In the genomic region with DNA sequence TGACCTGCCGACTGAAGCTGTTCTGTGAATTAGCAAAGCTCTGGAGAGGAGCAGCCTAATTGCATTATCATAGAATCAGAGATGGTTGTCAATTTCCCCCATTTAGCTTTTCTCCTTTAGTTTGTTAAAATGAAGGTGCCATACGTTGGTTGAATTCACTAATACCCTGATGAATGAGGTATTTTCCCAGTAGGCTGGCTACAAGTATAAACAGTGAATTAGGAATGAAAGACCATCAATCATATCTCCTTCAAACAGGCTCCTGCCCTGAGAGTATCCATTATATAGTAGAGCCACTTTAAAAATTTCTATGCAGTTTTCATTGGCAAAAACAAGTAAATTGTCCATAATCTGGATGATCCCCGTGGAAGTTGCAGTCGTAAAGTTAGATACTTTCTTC, we compare ENCODE assay signal across 28 mouse cellular contexts. TPM values are rescaled to one million over a fixed set of nuclear protein-coding genes. Genes with fewer than 3 reads are reported as not detected.
DNase-seq lines count a peak whose midpoint lies in the region; ATAC-seq and TF ChIP-seq lines count a peak whose summit lies in the region.
"Had no signal": no experiment of that assay in that cellular context is flagged by ENCODE, and none has a peak within 500 bp of the region (broad histone marks: within the 10 kb centered on the region; RNA-seq: fewer than 3 reads in every experiment).

No protein-coding gene starts in this region.

- 52% methylated on average over 4 of the region's 4 CpGs for WGBS in hindbrain, embryonic 11.5 days
- 43% methylated on average over 4 of the region's 4 CpGs for WGBS in hindbrain, embryonic 13.5 days
- 30% methylated on average over 4 of the region's 4 CpGs for WGBS in hindbrain, embryonic 16.5 days
- 54% methylated on average over 4 of the region's 4 CpGs for WGBS in hindbrain, postnatal 0 days
- WGBS in midbrain, embryonic 13.5 days, result 43% methylated on average over 4 of the region's 4 CpGs
- WGBS in midbrain, postnatal 0 days, result 32% methylated on average over 4 of the region's 4 CpGs

- no peaks in the 10 kb centered on the region for H3K4me1 ChIP-seq in hindbrain, embryonic 11.5 days (replicated peaks; ENCODE audit: control insufficient read depth, insufficient read depth, low read length)
- H3K4me1 ChIP-seq in hindbrain, embryonic 13.5 days (replicated peaks), result 0 out of 2 replicates have a peak, but pooled peaks cover 8% of the 10 kb centered on the region
- no peaks in the 10 kb centered on the region for H3K4me1 ChIP-seq in hindbrain, embryonic 16.5 days (ENCODE audit: control insufficient read depth, insufficient read depth, low read depth, low read length)
- H3K4me1 ChIP-seq in hindbrain, postnatal 0 days (ENCODE audit: insufficient read depth, low read length), result no peaks in the 10 kb centered on the region
- peaks cover 26% of the 10 kb centered on the region for H3K4me1 ChIP-seq in midbrain, embryonic 13.5 days (replicated peaks)
- no peaks in the 10 kb centered on the region for H3K4me1 ChIP-seq in midbrain, postnatal 0 days (ENCODE audit: insufficient read depth, low read length)
- no peaks in the 10 kb centered on the region; a peak in 1 of 4 replicates for H3K4me1 ChIP-seq in CH12.LX (ENCODE audit: control insufficient read depth in 1 of 2, insufficient read depth in 2 of 2)
- H3K4me1 ChIP-seq: embryonic facial prominence, embryonic 13.5 days; embryonic facial prominence, embryonic 15.5 days had no signal

- TF ChIP-seq CTCF in hindbrain, postnatal 0 days (IDR thresholded peaks at IDR 0.05; ENCODE audit: low read depth), result no peak
- no peak for TF ChIP-seq CTCF in midbrain, postnatal 0 days (IDR thresholded peaks at IDR 0.05)
- TF ChIP-seq CTCF in CH12.LX (conservative IDR thresholded peaks at IDR 0.05 in 1 of 2, IDR thresholded peaks at IDR 0.05 in 1 of 2; ENCODE audit: low read depth in 2 of 2, low read length in 2 of 2), result no peak

- H3K79me2 ChIP-seq in CH12.LX (replicated peaks; ENCODE audit: control insufficient read depth, extremely low read depth, insufficient read depth, poor library complexity, severe bottlenecking), result no peaks in the 10 kb centered on the region

- in situ Hi-C loops in CH12.LX (cut with MboI; ENCODE audit: low pct_ligation_motif_present, low pct_unique_long_range_greater_than_20kb, low sequenced_read_pairs), result no loop called here

- no peaks in the 10 kb centered on the region for H3K36me3 ChIP-seq in hindbrain, embryonic 11.5 days (ENCODE audit: control insufficient read depth, insufficient read depth, low read length)
- no peaks in the 10 kb centered on the region for H3K36me3 ChIP-seq in hindbrain, embryonic 13.5 days
- H3K36me3 ChIP-seq in hindbrain, embryonic 16.5 days (ENCODE audit: control insufficient read depth, insufficient read depth, low read length), result no peaks in the 10 kb centered on the region
- H3K36me3 ChIP-seq in hindbrain, postnatal 0 days (ENCODE audit: insufficient read depth, low read length), result no peaks in the 10 kb centered on the region
- H3K36me3 ChIP-seq in midbrain, embryonic 13.5 days, result no peaks in the 10 kb centered on the region
- H3K36me3 ChIP-seq in midbrain, postnatal 0 days (ENCODE audit: insufficient read depth, low read length), result no peaks in the 10 kb centered on the region
- no peaks in the 10 kb centered on the region for H3K36me3 ChIP-seq in CH12.LX (replicated peaks in 1 of 2; ENCODE audit: control insufficient read depth in 1 of 2, insufficient read depth in 1 of 2, low read length in 1 of 2)
- H3K36me3 ChIP-seq: embryonic facial prominence, embryonic 13.5 days; embryonic facial prominence, embryonic 15.5 days; forebrain, embryonic 10.5 days; forebrain, embryonic 12.5 days had no signal

- dilution Hi-C loops in CH12.LX (cut with MboI; ENCODE audit: extremely low pct_ligation_motif_present, extremely low pct_unique_long_range_greater_than_20kb, low sequenced_read_pairs), result no loop called here

- H3K9ac ChIP-seq in hindbrain, embryonic 11.5 days (ENCODE audit: low read depth, low read length), result no peak overlapping the region
- H3K9ac ChIP-seq in hindbrain, embryonic 13.5 days, result no peak overlapping the region
- H3K9ac ChIP-seq in hindbrain, embryonic 16.5 days (ENCODE audit: low read depth, low read length), result no peak overlapping the region
- H3K9ac ChIP-seq in hindbrain, postnatal 0 days (replicated peaks; ENCODE audit: low read length), result no peak overlapping the region
- no peak overlapping the region for H3K9ac ChIP-seq in midbrain, embryonic 13.5 days (replicated peaks)
- H3K9ac ChIP-seq in midbrain, postnatal 0 days (replicated peaks; ENCODE audit: low read length, poor library complexity, severe bottlenecking), result no peak overlapping the region
- H3K9ac ChIP-seq in CH12.LX (ENCODE audit: insufficient read depth, low read depth), result no peak overlapping the region
- H3K9ac ChIP-seq: embryonic facial prominence, embryonic 13.5 days; embryonic facial prominence, embryonic 15.5 days; forebrain, embryonic 12.5 days had no signal

- TF ChIP-seq EP300 in CH12.LX (IDR thresholded peaks at IDR 0.05; ENCODE audit: low read length), result no peak

- no peaks in the 10 kb centered on the region for H3K27me3 ChIP-seq in hindbrain, embryonic 11.5 days (ENCODE audit: control insufficient read depth, insufficient read depth, low read length)
- H3K27me3 ChIP-seq in hindbrain, embryonic 13.5 days, result no peaks in the 10 kb centered on the region
- H3K27me3 ChIP-seq in hindbrain, embryonic 16.5 days (replicated peaks; ENCODE audit: control insufficient read depth, insufficient read depth, low read length), result no peaks in the 10 kb centered on the region
- H3K27me3 ChIP-seq in hindbrain, postnatal 0 days (ENCODE audit: insufficient read depth, low read length), result no peaks in the 10 kb centered on the region
- H3K27me3 ChIP-seq in midbrain, embryonic 13.5 days, result no peaks in the 10 kb centered on the region
- H3K27me3 ChIP-seq in midbrain, postnatal 0 days (ENCODE audit: insufficient read depth, low read length), result no peaks in the 10 kb centered on the region
- H3K27me3 ChIP-seq in CH12.LX (replicated peaks), result no peaks in the 10 kb centered on the region
- H3K27me3 ChIP-seq: embryonic facial prominence, embryonic 13.5 days; embryonic facial prominence, embryonic 15.5 days had no signal

- DNase-seq in hindbrain, embryonic 11.5 days (ENCODE audit: low spot score), result no peak
- no peak for DNase-seq in hindbrain, postnatal 0 days (ENCODE audit: low spot score)
- DNase-seq in midbrain, postnatal 0 days (ENCODE audit: low spot score), result no peak
- DNase-seq in CH12.LX (ENCODE audit: extremely low read depth), result no peak
- DNase-seq in lung, postnatal 4 days, result no peak
- DNase-seq: adrenal gland, adult 2 months; adrenal gland, postnatal 10 days; adrenal gland, postnatal 25 days; B cell, adult 2 months; cerebellum, adult 11 months; cerebellum, adult 18-20 months; cerebellum, adult 8-10 months; cerebellum, adult 9-11 months; cerebellum, postnatal 36 days; embryo, embryonic 11 days had no signal

- no peak overlapping the region for H3K4me2 ChIP-seq in hindbrain, embryonic 11.5 days (replicated peaks; ENCODE audit: low read depth, low read length)
- H3K4me2 ChIP-seq in hindbrain, embryonic 13.5 days, result no peak overlapping the region
- H3K4me2 ChIP-seq in hindbrain, embryonic 16.5 days (ENCODE audit: low read length), result no peak overlapping the region
- H3K4me2 ChIP-seq in hindbrain, postnatal 0 days (ENCODE audit: low read depth, low read length), result no peak overlapping the region
- H3K4me2 ChIP-seq in midbrain, embryonic 13.5 days (replicated peaks), result no peak overlapping the region
- H3K4me2 ChIP-seq in midbrain, postnatal 0 days (ENCODE audit: low read depth, low read length, poor library complexity, severe bottlenecking), result no peak overlapping the region
- H3K4me2 ChIP-seq in CH12.LX (ENCODE audit: insufficient read depth, low read depth, poor library complexity, severe bottlenecking), result peak overlapping the region; percentile 29; the same call in 1 of the 2 replicates
- H3K4me2 ChIP-seq: embryonic facial prominence, embryonic 13.5 days; embryonic facial prominence, embryonic 15.5 days; forebrain, embryonic 12.5 days had no signal

- no peak overlapping the region for H3K4me3 ChIP-seq in hindbrain, embryonic 11.5 days (ENCODE audit: low read depth, low read length)
- H3K4me3 ChIP-seq in hindbrain, embryonic 13.5 days, result no peak overlapping the region
- no peak overlapping the region for H3K4me3 ChIP-seq in hindbrain, embryonic 16.5 days (ENCODE audit: low read length)
- H3K4me3 ChIP-seq in hindbrain, postnatal 0 days (ENCODE audit: low read length), result no peak overlapping the region
- H3K4me3 ChIP-seq in midbrain, embryonic 13.5 days (replicated peaks), result no peak overlapping the region
- H3K4me3 ChIP-seq in midbrain, postnatal 0 days (ENCODE audit: low read depth, low read length), result no peak overlapping the region
- H3K4me3 ChIP-seq in CH12.LX (replicated peaks in 1 of 3; ENCODE audit: low read depth in 2 of 3, low read length in 2 of 3, poor library complexity in 1 of 3), result no peak overlapping the region
- H3K4me3 ChIP-seq: embryonic facial prominence, embryonic 13.5 days; embryonic facial prominence, embryonic 15.5 days; erythroblast, embryonic 14.5 days; forebrain, embryonic 10.5 days; forebrain, embryonic 12.5 days had no signal

- ATAC-seq in hindbrain, embryonic 11.5 days (ENCODE audit: low FRiP score), result peak; percentile 59; the same call in 1 of the 2 replicates
- no peak for ATAC-seq in hindbrain, embryonic 13.5 days (ENCODE audit: low FRiP score)
- peak; percentile 45; the same call in 1 of the 2 replicates for ATAC-seq in hindbrain, embryonic 16.5 days
- ATAC-seq in hindbrain, postnatal 0 days, result no peak
- ATAC-seq in midbrain, embryonic 13.5 days, result no peak
- no peak for ATAC-seq in midbrain, postnatal 0 days (ENCODE audit: low FRiP score)
- ATAC-seq: CD4-positive, CD25-positive, alpha-beta regulatory T cell, adult 4 months; forebrain, embryonic 14.5 days; forebrain, embryonic 16.5 days had no signal

- no peak for TF ChIP-seq POLR2A in CH12.LX (IDR thresholded peaks at IDR 0.05; ENCODE audit: low read depth, low read length)

- H3K27ac ChIP-seq in hindbrain, embryonic 11.5 days (ENCODE audit: low read depth, low read length), result no peak overlapping the region
- no peak overlapping the region for H3K27ac ChIP-seq in hindbrain, embryonic 13.5 days
- H3K27ac ChIP-seq in hindbrain, embryonic 16.5 days (ENCODE audit: low read depth, low read length), result no peak overlapping the region
- no peak overlapping the region for H3K27ac ChIP-seq in hindbrain, postnatal 0 days
- H3K27ac ChIP-seq in midbrain, embryonic 13.5 days, result peak overlapping the region; percentile 44; the same call in 1 of the 2 replicates
- H3K27ac ChIP-seq in midbrain, postnatal 0 days (ENCODE audit: low read depth, low read length), result no peak overlapping the region
- no peak overlapping the region for H3K27ac ChIP-seq in CH12.LX (ENCODE audit: insufficient read depth, low read depth)
- H3K27ac ChIP-seq: embryonic facial prominence, embryonic 13.5 days; embryonic facial prominence, embryonic 15.5 days; forebrain, embryonic 10.5 days; forebrain, embryonic 12.5 days had no signal

- no peak for TF ChIP-seq RAD21 in CH12.LX (IDR thresholded peaks at IDR 0.05; ENCODE audit: low read depth, low read length)

- H3K9me3 ChIP-seq in hindbrain, embryonic 11.5 days (ENCODE audit: control insufficient read depth, low read length), result no peaks in the 10 kb centered on the region
- no peaks in the 10 kb centered on the region for H3K9me3 ChIP-seq in hindbrain, embryonic 13.5 days
- H3K9me3 ChIP-seq in hindbrain, embryonic 16.5 days (ENCODE audit: control insufficient read depth, low read length), result no peaks in the 10 kb centered on the region
- no peaks in the 10 kb centered on the region for H3K9me3 ChIP-seq in hindbrain, postnatal 0 days (ENCODE audit: low read length)
- no peaks in the 10 kb centered on the region for H3K9me3 ChIP-seq in midbrain, embryonic 13.5 days
- H3K9me3 ChIP-seq in midbrain, postnatal 0 days (ENCODE audit: low read length), result no peaks in the 10 kb centered on the region
- no peaks in the 10 kb centered on the region for H3K9me3 ChIP-seq in CH12.LX (replicated peaks; ENCODE audit: low read length)
- H3K9me3 ChIP-seq: embryonic facial prominence, embryonic 13.5 days; embryonic facial prominence, embryonic 15.5 days; forebrain, embryonic 10.5 days; forebrain, embryonic 12.5 days had no signal

RNA-seq across cellular contexts. Expression of a gene that starts 50.0 kb away (rescaled TPM):
- 48.8 and 53.1 TPM in 2 replicates for polyA plus RNA-seq in hindbrain, embryonic 11.5 days (2014; fragmentation: Nextera tagmentation; extraction: Ambion mirVana)
- polyA plus RNA-seq in hindbrain, embryonic 13.5 days (2015; fragmentation: Nextera tagmentation; extraction: Ambion mirVana), result 141 and 144 TPM in 2 replicates
- 77.9 and 101 TPM in 2 replicates for polyA plus RNA-seq in hindbrain, embryonic 16.5 days (2015; fragmentation: Nextera tagmentation; extraction: Ambion mirVana)
- 42.0 and 45.2 TPM in 2 replicates for total RNA-seq in hindbrain, postnatal 0 days (2014; rRNA removed)
- 47.4 and 55.9 TPM in 2 replicates for polyA plus RNA-seq in hindbrain, postnatal 0 days (2015; fragmentation: Nextera tagmentation; extraction: Ambion mirVana)
- 123 and 129 TPM in 2 replicates for polyA plus RNA-seq in midbrain, embryonic 13.5 days (2015; fragmentation: Nextera tagmentation; extraction: Ambion mirVana)
- total RNA-seq in midbrain, postnatal 0 days (2014; rRNA removed), result 103 and 128 TPM in 2 replicates
- 101 and 113 TPM in 2 replicates for polyA plus RNA-seq in midbrain, postnatal 0 days (2015; fragmentation: Nextera tagmentation; extraction: Ambion mirVana)
- 0.04 TPM in 2 replicates for total RNA-seq in CH12.LX (2012; rRNA removed)
- total RNA-seq in CH12.LX (2014; rRNA removed), result 0.05 TPM in 1 of 2 replicates, not detected in the other
- 0.07 and 0.11 TPM in 2 replicates for polyA plus RNA-seq in CH12.LX (2012; ENCODE audit: insufficient read length, low read depth)
- total RNA-seq: common myeloid progenitor, adult 5-6 weeks; MEL had no signal

Comparison
In these comparisons a context has a peak if more than half of its experiments do, and no peak if none do; other contexts are left out.
1. ATAC-seq: peak in hindbrain, embryonic 11.5 days (single experiment) and hindbrain, embryonic 16.5 days (single experiment); none in hindbrain, embryonic 13.5 days (single experiment), hindbrain, postnatal 0 days (single experiment), midbrain, embryonic 13.5 days (single experiment) and midbrain, postnatal 0 days (single experiment).
2. RNA of a gene that starts 50.0 kb away (polyA plus RNA-seq): 141 to 144 TPM in hindbrain, embryonic 13.5 days, 123 to 129 TPM in midbrain, embryonic 13.5 days, 101 to 113 TPM in midbrain, postnatal 0 days, 77.9 to 101 TPM in hindbrain, embryonic 16.5 days, 47.4 to 55.9 TPM in hindbrain, postnatal 0 days and 48.8 to 53.1 TPM in hindbrain, embryonic 11.5 days; 0.07 to 0.11 TPM in CH12.LX; every median in the first group is over 10 times any median in the second.